Mouse (Mus musculus): ENCODE measurements around the gene Nol3. TPM values are rescaled to one million over a fixed set of nuclear protein-coding genes. Genes with fewer than 3 reads are reported as not detected.
A peak's percentile ranks its signal among the peaks of the same experiment; 100 is the strongest.

Gene Nol3
- polyA plus RNA-seq, 1 experiment from 2014 or later = 1.2 TPM

DNA sequence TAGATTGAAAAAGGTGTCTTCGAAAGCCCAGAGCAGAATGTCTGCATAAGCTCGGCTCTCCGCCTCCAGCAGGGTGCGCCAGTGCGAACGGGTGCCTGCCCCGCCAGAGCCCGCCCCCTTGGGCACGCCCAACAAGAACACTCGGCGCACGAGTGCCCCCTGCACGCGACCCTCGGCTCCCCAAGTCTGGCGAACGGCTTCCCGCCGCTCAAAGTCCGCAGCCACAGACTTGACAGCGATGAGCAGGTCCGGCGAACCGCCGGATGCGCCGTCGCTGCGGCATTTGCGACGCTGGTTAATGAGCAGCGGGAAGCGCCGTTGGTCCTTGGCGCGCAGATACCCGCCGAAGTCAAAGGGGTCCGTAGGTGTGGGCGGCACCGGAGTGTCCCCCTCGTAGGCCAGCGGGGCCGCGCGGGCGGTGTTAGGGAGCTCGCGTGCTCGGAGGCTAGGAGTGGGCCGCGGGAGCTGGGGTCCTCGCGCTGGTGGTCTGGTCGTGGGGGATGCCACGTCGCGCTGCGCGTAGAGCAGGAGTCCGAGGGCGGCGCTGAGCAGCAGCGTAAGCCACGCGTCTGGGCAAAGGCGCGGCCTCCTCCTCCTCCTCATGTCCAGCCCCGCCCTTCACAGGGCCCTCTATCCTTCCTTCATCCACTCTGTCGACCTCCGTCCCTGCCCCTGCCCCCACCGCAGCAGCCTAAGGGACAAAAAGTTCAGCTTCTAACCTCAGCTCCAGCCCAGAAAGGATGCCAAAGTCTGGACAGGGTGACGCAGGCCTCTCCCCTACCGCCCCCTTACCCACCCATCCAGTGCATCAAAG lies 21.6 kb upstream of the Nol3 start:
- peak; percentile 92 for ATAC-seq
- peak overlapping the region; percentile 61 for H3K4me3 ChIP-seq (replicated peaks)
- peak overlapping the region; percentile 86 for H3K27ac ChIP-seq
- H3K9me3 ChIP-seq = no peaks in the 10 kb centered on the region
- WGBS = under 1% methylated on average over 73 of the region's 74 CpGs
- H3K4me1 ChIP-seq (replicated peaks) = peaks cover 27% of the 10 kb centered on the region
- H3K36me3 ChIP-seq = peaks cover 21% of the 10 kb centered on the region
- peak overlapping the region; percentile 71 for H3K9ac ChIP-seq
- peaks cover 11% of the 10 kb centered on the region for H3K27me3 ChIP-seq (replicated peaks)
- H3K4me2 ChIP-seq (replicated peaks) = peak overlapping the region; percentile 99

DNA sequence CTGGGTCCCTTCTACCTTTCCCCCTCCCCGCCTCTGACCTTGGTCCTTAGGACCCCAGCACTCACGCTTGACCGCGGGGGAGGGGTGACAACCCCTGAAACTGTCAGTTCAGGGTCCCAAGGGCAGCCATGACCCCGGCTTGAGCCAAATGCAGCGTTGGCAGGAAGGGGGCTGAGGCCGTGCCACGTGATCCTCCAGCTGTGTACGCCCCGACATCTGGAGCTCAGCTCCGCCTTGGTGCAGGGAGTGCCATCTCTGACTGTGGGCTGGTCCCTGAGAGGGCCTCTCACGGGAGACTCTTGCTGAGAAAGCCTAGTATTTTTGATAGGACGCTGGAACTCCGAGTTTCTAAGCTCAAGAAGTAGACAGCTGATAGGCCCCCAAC lies 21.0 kb upstream of the Nol3 start, which contains the start of gene B3gnt9:
Gene B3gnt9 (minus strand): TSS at position 188 of the 385 bp plus-strand sequence.
- ATAC-seq = peak; percentile 76
- 2% methylated on average over 14 of the region's 14 CpGs for WGBS
- H3K4me1 ChIP-seq (replicated peaks) = peaks cover 33% of the 10 kb centered on the region

DNA sequence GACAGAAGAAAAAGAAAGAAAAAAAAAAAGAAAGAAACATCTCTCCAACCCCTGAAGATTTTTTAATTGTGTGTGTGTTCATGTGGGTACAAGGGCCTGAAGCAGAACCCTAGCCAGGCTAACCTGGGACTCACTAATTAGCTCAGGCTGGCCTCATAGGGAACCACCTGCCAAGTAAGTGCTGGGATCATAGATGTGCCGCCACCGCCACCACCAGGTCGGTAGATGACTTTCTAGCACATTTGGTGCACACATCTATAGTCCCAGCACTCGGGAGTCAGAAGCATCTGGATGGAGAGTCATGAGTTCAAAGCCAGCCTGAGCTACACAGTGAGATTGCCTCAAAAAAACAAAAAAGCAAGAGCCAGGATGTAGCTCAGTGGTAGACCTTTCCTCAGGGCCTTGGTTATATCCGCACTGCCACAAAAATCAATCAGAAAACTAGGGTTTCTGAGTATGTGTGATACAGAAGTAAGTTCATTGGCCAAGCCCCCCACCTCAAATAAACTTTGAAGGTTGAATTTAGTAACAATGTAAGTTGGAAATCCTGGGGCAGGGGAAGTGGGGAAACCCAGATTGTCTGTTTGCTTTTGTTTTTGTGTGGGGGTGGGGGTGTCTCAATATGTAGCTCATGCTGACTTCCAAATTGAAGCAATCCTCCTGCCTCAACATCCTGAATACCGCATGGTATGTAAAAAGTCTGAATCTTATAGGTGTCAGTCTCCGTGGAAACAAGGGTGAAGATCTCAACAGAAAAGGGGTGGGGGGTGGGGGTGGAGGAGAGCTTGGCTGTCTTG lies 18.4 kb upstream of the Nol3 start:
- Histone ChIP-seq H3K4me1 (replicated peaks) (peaks cover 35% of the 10 kb centered on the region), H3K27me3 (replicated peaks) (peaks cover 16% of the 10 kb centered on the region), H3K36me3 (peaks cover 5% of the 10 kb centered on the region; the same call in 1 of the 2 replicates), H3K9me3 (no peaks in the 10 kb centered on the region), H3K4me2 (replicated peaks) (no peak overlapping the region), H3K4me3 (replicated peaks) (no peak overlapping the region), H3K27ac (no peak overlapping the region), H3K9ac (no peak overlapping the region)
- ATAC-seq = no peak
- 81% methylated on average over 7 of the region's 7 CpGs for WGBS

More for the DNA sequence above, 21.0 kb upstream of the Nol3 start, which contains the start of gene B3gnt9:
- Histone ChIP-seq H3K4me3 (replicated peaks) (peak within 1 kb of the TSS; percentile 61), H3K27ac (peak within 1 kb of the TSS; percentile 86), H3K27me3 (replicated peaks) (peaks cover 13% of the 10 kb centered on the region), H3K36me3 (peaks cover 15% of the 10 kb centered on the region), H3K9ac (peak within 1 kb of the TSS; percentile 71), H3K9me3 (no peaks in the 10 kb centered on the region), H3K4me2 (replicated peaks) (peak within 1 kb of the TSS; percentile 99)

DNA sequence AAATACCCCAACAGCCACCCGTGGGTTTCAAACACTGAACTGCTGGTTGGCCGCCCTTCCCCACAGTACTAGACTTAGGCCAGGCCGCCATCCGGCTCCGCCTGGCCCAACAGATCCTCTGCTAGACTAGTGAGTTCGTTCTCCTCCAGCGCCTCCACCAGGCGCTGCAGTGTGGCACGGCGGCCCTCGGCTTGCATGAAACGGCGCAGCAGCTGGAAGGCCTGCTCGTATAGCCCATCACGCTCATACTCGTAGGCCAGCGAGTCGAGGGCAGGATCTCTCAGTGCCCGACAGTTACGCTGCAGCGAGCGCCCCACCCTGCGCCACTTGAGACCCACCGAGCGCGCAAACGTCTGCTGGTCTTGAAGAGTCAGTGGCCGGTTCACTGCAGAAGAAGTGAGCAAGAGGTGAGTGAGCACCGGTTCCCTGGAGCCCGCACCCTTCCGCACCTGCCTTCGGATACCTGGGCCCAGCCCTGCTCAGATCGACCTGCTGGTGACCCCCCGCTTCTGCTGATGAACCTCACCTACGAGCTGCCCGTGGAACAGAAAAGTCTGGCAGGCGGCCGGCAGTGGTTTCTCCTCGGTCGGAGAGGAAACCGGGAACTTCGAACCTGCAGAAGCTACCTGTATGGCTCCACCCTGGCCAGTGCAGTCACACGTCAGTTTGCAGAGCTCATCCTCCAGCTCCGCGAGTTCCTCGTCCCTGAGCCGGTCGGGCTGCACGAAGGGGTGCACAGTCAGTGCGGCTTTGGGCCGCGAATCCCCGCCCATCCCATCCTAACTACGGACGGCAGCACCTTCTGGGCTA lies 16.8 kb upstream of the Nol3 start:
- H3K4me2 ChIP-seq (replicated peaks) = peak overlapping the region; percentile 82
- H3K9ac ChIP-seq = peak overlapping the region; percentile 34
- peak; percentile 9 for ATAC-seq
- H3K36me3 ChIP-seq = no peaks in the 10 kb centered on the region
- WGBS = 13% methylated on average over 55 of the region's 55 CpGs
- no peak overlapping the region for H3K27ac ChIP-seq
- peaks cover 29% of the 10 kb centered on the region for H3K4me1 ChIP-seq (replicated peaks)
- H3K27me3 ChIP-seq (replicated peaks) = peaks cover 16% of the 10 kb centered on the region
- H3K4me3 ChIP-seq (replicated peaks) = peak overlapping the region; percentile 33
- no peaks in the 10 kb centered on the region for H3K9me3 ChIP-seq

DNA sequence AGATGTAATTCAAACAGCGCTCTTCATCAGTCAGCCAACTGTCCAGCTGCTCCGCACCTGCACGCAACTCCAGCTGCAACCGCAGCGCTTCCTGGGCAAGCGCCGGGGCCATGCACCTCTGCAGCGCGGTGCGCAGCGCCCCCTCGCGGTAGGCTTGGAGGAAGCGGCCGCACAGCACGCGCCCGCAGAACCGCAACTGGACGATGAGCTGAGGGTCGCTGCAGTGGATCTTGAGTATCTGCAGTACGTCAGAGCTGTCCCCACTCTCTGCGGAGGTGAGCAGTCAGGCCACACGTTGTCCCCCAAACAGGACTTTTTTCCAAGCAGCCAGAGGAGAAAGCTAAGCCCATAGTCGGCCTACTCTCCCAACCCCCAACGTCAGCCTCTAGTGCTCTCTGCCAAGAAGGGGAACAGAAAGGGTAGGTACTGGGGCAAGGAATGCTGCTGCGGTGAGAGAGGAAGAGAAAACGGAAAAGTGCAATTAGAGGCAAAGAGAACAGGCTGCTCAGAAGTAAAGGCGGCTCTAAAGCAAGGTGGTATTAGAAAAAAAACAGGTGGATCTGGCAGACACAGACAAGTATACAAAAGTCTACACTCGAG lies 16.1 kb upstream of the Nol3 start:
- peak overlapping the region; percentile 34 for H3K9ac ChIP-seq
- peaks cover 25% of the 10 kb centered on the region for H3K4me1 ChIP-seq (replicated peaks)
- WGBS = 5% methylated on average over 30 of the region's 30 CpGs
- peak overlapping the region; percentile 33 for H3K4me3 ChIP-seq (replicated peaks)
- no peaks in the 10 kb centered on the region for H3K9me3 ChIP-seq
- H3K27ac ChIP-seq = no peak overlapping the region
- no peaks in the 10 kb centered on the region for H3K36me3 ChIP-seq
- peaks cover 16% of the 10 kb centered on the region for H3K27me3 ChIP-seq (replicated peaks)
- H3K4me2 ChIP-seq (replicated peaks) = peak overlapping the region; percentile 82
- ATAC-seq = peak; percentile 55

DNA sequence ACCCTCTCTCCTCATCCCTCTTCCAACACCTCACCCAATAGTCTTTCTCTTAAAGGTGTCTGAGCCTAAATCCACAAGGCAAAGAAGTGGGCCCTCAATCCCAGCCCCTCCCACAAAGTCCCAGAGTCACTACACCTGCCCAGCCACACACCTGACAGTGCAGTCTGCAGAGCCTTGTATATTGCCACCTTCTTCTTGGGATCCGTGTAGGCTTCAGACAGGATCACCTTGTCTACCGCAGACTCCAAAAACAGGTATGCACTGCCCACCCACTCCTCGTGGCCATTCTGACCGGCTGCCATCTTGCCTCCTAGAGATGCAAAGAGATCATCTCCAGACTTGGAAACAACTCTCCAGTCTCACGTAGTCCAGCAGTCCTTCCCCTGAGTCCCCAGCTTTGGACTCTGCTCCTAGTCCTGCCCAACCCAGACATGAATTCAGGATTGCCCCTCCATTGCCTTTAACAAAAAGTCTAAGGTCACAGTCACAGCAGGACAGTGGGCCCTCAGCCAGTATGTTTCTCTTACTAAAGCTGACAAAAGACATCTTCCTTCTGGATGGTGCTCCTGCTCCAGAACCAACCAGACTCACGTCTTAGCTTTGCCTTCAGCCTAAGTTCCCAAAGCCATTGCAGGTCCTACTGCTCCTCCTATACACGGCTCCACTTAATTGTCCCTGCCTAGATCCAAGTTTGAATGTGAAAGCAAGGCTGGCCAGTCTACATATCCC lies 15.4 kb upstream of the Nol3 start:
- peaks cover 21% of the 10 kb centered on the region for H3K4me1 ChIP-seq (replicated peaks)
- no peak overlapping the region for H3K27ac ChIP-seq
- no peak for ATAC-seq
- WGBS = 72% methylated on average over 7 of the region's 7 CpGs
- no peak overlapping the region for H3K4me3 ChIP-seq (replicated peaks)
- peak overlapping the region; percentile 82; the same call in 1 of the 2 replicates for H3K4me2 ChIP-seq (replicated peaks)
- no peaks in the 10 kb centered on the region for H3K9me3 ChIP-seq
- no peak overlapping the region for H3K9ac ChIP-seq
- H3K27me3 ChIP-seq (replicated peaks) = peaks cover 16% of the 10 kb centered on the region
- H3K36me3 ChIP-seq = no peaks in the 10 kb centered on the region

DNA sequence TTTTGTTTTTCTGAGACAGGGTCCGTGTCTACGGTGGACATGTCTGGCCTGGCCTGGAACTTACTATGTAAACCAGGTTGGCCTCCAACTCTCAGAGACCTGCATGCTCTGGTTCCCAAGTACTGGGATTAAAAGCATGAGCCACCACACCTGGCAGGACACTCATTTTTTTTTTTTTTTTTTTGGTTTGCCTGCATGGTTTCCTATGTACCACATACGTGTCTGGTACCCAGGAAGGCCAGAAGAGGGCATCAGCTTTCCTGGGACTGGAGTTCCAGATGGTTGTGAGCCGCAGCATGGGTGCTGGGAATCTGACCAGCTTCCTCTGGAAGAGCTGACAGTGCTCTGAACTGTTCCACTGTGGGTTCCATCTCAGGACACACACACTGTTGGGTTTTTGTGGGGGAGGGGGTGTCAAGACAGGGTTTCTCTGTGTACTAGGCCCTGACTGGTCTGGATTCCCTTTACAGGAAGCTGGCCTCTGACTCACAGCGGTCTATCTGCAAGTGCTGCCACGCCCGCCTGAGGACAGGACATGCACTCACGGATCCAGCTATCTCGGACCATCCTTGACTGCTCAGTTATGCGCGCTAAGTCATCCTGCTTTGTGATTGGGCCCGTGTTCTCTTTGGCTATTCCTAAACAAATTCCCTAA lies 14.5 kb upstream of the Nol3 start:
- H3K36me3 ChIP-seq = no peaks in the 10 kb centered on the region
- no peak overlapping the region for H3K9ac ChIP-seq
- H3K4me1 ChIP-seq (replicated peaks) = peaks cover 19% of the 10 kb centered on the region
- WGBS = 86% methylated on average over 12 of the region's 12 CpGs
- no peak for ATAC-seq
- H3K27me3 ChIP-seq (replicated peaks) = peaks cover 16% of the 10 kb centered on the region
- H3K9me3 ChIP-seq = no peaks in the 10 kb centered on the region
- H3K27ac ChIP-seq = no peak overlapping the region
- no peak overlapping the region for H3K4me3 ChIP-seq (replicated peaks)
- H3K4me2 ChIP-seq (replicated peaks) = no peak overlapping the region

DNA sequence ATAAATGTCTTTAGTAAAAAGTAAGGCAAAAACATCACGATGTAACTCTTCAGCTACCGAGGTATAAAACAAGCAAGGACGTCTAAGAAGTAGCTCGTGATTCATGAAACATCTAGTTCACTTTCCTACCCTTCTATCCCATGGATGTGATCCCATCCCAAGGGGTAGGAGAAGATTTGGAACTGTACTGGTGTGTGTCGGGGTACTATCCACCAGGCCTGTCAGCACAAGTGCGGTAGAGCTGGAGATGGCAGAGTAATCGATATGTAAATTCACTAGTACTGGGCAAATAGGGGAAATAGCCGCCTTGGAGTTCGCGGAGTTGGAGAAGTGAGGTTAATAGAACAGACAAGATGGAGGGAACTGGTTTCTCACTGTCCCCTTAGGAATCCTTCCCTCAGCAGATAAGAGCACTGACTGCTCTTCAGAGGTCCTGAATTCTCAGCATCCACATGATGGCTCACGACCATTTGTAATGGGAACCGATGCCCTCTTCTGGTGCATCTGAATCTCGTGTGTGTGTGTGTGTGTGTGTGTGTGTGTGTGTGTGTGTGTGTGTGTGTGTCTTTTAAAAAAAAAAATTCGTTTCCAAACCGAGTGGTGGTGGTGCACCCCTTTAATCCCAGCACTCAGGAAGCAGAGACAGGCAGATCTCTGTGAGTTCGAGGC lies 12.6 kb upstream of the Nol3 start:
- Histone ChIP-seq H3K9ac (no peak overlapping the region), H3K4me2 (replicated peaks) (peak overlapping the region; percentile 78), H3K4me3 (replicated peaks) (peak overlapping the region; percentile 63), H3K36me3 (no peaks in the 10 kb centered on the region), H3K4me1 (replicated peaks) (peaks cover 24% of the 10 kb centered on the region), H3K9me3 (no peaks in the 10 kb centered on the region), H3K27ac (no peak overlapping the region), H3K27me3 (replicated peaks) (peaks cover 30% of the 10 kb centered on the region)
- ATAC-seq = no peak
- 44% methylated on average over 16 of the region's 16 CpGs for WGBS

DNA sequence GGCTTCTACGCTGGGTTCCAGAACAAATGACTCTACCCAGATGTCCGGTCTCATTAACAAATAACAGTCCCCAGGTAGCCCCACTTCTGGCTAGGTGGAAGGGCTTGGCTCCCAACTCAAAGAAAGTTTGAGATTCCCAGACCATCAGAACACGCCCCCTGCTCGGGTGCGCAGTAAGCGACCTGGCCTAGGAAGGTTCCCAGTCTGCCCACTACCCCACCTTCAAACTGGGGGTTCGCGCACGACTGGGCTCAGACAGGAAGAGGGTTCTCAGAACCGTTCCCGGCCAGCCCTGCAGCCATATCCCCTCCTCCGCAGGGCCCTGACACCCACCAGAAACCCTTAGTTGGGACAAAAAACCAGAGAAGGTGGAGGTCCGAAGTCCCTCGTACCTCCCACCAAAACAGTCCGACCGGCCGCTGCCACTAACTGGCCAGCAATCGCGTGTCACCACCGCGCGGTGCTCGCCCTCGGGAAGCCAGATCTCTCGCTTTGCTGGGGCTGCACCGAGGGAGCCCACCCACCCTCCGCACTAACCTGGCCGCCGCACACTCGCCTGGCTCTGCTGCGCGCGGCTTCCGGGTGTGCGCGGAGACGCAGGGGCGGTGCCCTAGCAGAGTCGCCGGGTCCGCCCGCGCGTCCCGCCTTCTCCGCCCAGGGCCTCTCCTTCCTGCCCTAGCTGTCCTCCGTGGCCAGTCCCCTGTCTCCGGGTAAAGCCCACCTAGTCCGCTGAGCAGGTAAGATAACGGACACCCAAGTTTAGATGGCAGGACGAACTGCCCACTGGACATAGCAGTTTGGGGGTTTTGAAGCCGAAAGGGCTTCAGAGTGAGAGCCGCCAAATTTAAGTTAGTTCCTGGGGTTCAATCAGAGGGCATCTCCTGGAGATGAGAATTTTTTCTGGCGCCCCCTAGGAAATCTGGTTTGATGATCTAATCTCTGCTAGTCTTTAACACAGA lies 11.6 kb upstream of the Nol3 start, which contains the start of the genes Tradd and Fbxl8:
Gene Tradd (minus strand): TSS at position 586 of the 959 bp plus-strand sequence.
Gene Fbxl8 (plus strand): TSS at position 625 of the 959 bp plus-strand sequence.
- peak; percentile 86 for ATAC-seq
- H3K27me3 ChIP-seq (replicated peaks) = peaks cover 30% of the 10 kb centered on the region

More for the DNA sequence above, 11.6 kb upstream of the Nol3 start, which contains the start of the genes Tradd and Fbxl8:
- H3K27ac ChIP-seq = no peak within 1 kb of the TSS
- no peaks in the 10 kb centered on the region for H3K9me3 ChIP-seq
- peak within 1 kb of the TSS; percentile 63 for H3K9ac ChIP-seq
- H3K36me3 ChIP-seq = no peaks in the 10 kb centered on the region
- peak within 1 kb of the TSS; percentile 78 for H3K4me2 ChIP-seq (replicated peaks)
- peak within 1 kb of the TSS; percentile 63 for H3K4me3 ChIP-seq (replicated peaks)
- whole genome bisulfite sequencing = under 1% methylated on average over 54 of the region's 54 CpGs
- H3K4me1 ChIP-seq (replicated peaks) = peaks cover 29% of the 10 kb centered on the region
